Mouse (Mus musculus): Measurements from ENCODE around the gene Med7. TPM values are rescaled to one million over a fixed set of nuclear protein-coding genes. Genes with fewer than 3 reads are reported as not detected.

The Med7 gene
- polyA plus RNA-seq, 1 experiment from 2014 or later = 60.6 TPM

DNA sequence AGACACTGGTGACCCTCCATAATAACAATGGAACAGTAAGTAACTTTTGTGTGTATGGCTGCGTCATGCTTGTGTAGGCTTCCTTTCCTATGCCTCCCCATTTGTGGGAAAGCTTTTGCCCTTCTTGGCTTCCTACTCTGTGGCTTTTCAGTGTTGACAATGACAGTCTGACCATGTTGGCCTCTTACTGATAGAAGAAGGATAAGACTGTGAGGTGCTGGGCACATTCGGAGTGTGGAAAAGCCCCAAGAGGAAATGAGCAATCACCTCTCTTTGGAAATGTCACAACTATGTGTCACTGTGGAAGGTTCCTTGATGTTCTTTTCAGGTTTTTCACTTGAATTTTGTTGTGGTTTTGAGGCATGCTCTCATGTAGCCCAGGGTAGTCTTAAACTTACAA, 30.2 kb downstream of the Med7 start:
- Histone ChIP-seq H3K4me1 (replicated peaks) (no peaks in the 10 kb centered on the region), H3K9ac (no peak overlapping the region), H3K9me3 (no peaks in the 10 kb centered on the region), H3K27me3 (replicated peaks) (no peaks in the 10 kb centered on the region), H3K4me3 (replicated peaks) (no peak overlapping the region), H3K4me2 (replicated peaks) (no peak overlapping the region), H3K36me3 (no peaks in the 10 kb centered on the region), H3K27ac (no peak overlapping the region)
- no peak for ATAC-seq
- WGBS = 90% methylated on average over 2 of the region's 2 CpGs

DNA sequence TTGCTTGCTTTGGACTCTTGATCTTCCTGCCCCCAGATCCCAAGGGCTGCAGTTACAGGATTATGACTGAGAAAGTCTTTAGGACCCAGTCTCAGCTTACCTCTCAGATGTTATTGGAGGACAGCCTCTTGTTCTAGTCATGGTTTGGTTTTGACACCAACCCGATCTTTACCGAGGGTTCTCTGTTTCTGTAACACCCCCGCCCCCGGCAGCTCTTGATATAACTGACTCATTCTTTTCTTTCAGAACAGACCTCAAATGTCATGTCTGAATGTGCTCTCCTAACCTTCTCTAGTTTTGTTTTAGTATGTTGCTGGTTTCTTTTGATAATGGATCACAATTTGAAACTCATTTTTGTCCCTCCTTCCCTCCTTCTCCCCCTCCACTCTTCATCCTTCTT, 37.5 kb downstream of the Med7 start:
- H3K4me1 ChIP-seq (replicated peaks) = no peaks in the 10 kb centered on the region
- WGBS = 86% methylated on average over 4 of the region's 4 CpGs
- ATAC-seq = no peak
- H3K27me3 ChIP-seq (replicated peaks) = no peaks in the 10 kb centered on the region
- H3K4me3 ChIP-seq (replicated peaks) = no peak overlapping the region
- no peaks in the 10 kb centered on the region for H3K36me3 ChIP-seq
- H3K27ac ChIP-seq = no peak overlapping the region
- no peak overlapping the region for H3K9ac ChIP-seq
- no peaks in the 10 kb centered on the region for H3K9me3 ChIP-seq
- H3K4me2 ChIP-seq (replicated peaks) = no peak overlapping the region

- WGBS = 88% methylated on average over 9 of the region's 9 CpGs
- Histone ChIP-seq H3K4me1 (replicated peaks) (no peaks in the 10 kb centered on the region), H3K27ac (no peak overlapping the region), H3K36me3 (no peaks in the 10 kb centered on the region), H3K9me3 (no peaks in the 10 kb centered on the region), H3K4me3 (replicated peaks) (no peak overlapping the region), H3K27me3 (replicated peaks) (no peaks in the 10 kb centered on the region), H3K4me2 (replicated peaks) (no peak overlapping the region), H3K9ac (no peak overlapping the region)
- no peak for ATAC-seq
Observed at GRCm38 (mm10) chr11:46479311-46479710, 42.6 kb downstream of the Med7 start.

GRCm38 (mm10) chr11:46480517-46480916, 43.8 kb downstream of the Med7 start:
- H3K4me2 ChIP-seq (replicated peaks) = no peak overlapping the region
- no peaks in the 10 kb centered on the region for H3K36me3 ChIP-seq
- no peak overlapping the region for H3K9ac ChIP-seq
- no peak overlapping the region for H3K4me3 ChIP-seq (replicated peaks)
- no peak overlapping the region for H3K27ac ChIP-seq
- no peak for ATAC-seq
- H3K4me1 ChIP-seq (replicated peaks) = no peaks in the 10 kb centered on the region
- H3K27me3 ChIP-seq (replicated peaks) = no peaks in the 10 kb centered on the region
- no peaks in the 10 kb centered on the region for H3K9me3 ChIP-seq
- WGBS = 72% methylated on average over 7 of the region's 7 CpGs

DNA sequence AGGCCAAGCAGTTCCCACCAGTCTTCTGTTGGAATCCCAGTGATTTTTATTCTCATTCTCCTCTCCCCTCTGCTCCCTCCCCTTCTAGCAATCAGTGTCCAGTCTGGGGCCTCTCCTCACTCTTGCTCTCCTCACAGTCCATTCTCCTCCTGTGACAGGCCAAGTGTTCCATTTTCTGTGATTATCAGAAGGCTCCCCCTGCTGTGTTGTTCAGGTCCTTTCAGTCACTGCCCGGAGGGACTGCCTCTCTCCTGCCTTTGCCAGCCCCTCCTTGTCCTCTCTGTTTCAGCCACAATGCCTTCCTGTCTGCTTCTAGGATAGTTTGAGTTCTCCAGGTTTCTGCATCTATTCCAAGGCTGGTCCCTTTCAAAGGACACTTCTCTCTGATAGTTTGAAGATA, 51.5 kb downstream of the Med7 start:
- H3K4me2 ChIP-seq (replicated peaks) = no peak overlapping the region
- H3K9ac ChIP-seq = no peak overlapping the region
- H3K4me1 ChIP-seq (replicated peaks) = no peaks in the 10 kb centered on the region
- 19% methylated on average over 1 of the region's 1 CpGs for WGBS
- H3K27ac ChIP-seq = no peak overlapping the region
- H3K4me3 ChIP-seq (replicated peaks) = no peak overlapping the region
- H3K36me3 ChIP-seq = no peaks in the 10 kb centered on the region
- H3K27me3 ChIP-seq (replicated peaks) = no peaks in the 10 kb centered on the region
- H3K9me3 ChIP-seq = no peaks in the 10 kb centered on the region
- no peak for ATAC-seq

DNA sequence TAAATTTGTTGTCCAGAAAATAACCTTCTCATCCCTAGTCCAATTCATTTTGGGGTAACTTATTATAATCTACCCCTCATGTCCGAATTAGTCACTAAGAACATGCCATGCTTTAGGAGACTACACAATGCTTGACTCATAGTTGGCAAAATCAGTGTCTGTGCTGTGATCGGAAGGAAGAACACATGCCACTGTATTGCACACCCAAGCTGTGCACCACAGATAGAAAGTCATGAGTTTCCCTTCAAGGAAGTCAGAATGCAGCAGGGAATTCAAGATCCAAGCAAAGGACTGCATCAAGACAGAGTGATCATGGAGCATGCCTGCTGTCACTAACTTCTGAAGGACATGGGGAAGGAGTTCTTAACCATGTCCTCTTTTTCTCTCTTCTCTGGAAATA, 51.9 kb downstream of the Med7 start:
- ATAC-seq = no peak
- Histone ChIP-seq H3K9ac (no peak overlapping the region), H3K27ac (no peak overlapping the region), H3K4me3 (replicated peaks) (no peak overlapping the region), H3K27me3 (replicated peaks) (no peaks in the 10 kb centered on the region), H3K4me2 (replicated peaks) (no peak overlapping the region), H3K36me3 (no peaks in the 10 kb centered on the region), H3K9me3 (no peaks in the 10 kb centered on the region), H3K4me1 (replicated peaks) (no peaks in the 10 kb centered on the region)
- 81% methylated on average over 2 of the region's 2 CpGs for WGBS

Other genes starting within 250 kb of the Med7 start
- 0.16 TPM in 1 of 2 replicates, not detected in the other for gene Fndc9, start 201.4 kb upstream of the Med7 start, polyA plus RNA-seq (2015; fragmentation: Nextera tagmentation; extraction: Ambion mirVana)
- 7.5 and 7.8 TPM in 2 replicates for gene Cyfip2, start 124.1 kb upstream of the Med7 start, polyA plus RNA-seq (2015; fragmentation: Nextera tagmentation; extraction: Ambion mirVana)
- 0.25 and 0.40 TPM in 2 replicates for gene Itk, start 47.4 kb upstream of the Med7 start, polyA plus RNA-seq (2015; fragmentation: Nextera tagmentation; extraction: Ambion mirVana)
- not detected in 2 replicates for gene Fam71b, start 40.4 kb upstream of the Med7 start, polyA plus RNA-seq (2015; fragmentation: Nextera tagmentation; extraction: Ambion mirVana)
- gene Havcr2, start 18.0 kb downstream of the Med7 start, polyA plus RNA-seq (2015; fragmentation: Nextera tagmentation; extraction: Ambion mirVana) = 0.08 and 0.16 TPM in 2 replicates
- not detected in 2 replicates for gene Gm12169, start 87.3 kb downstream of the Med7 start, polyA plus RNA-seq (2015; fragmentation: Nextera tagmentation; extraction: Ambion mirVana)
- gene BC053393, start 134.6 kb downstream of the Med7 start, polyA plus RNA-seq (2015; fragmentation: Nextera tagmentation; extraction: Ambion mirVana) = not detected in 2 replicates
- gene Dppa1, start 192.3 kb downstream of the Med7 start, polyA plus RNA-seq (2015; fragmentation: Nextera tagmentation; extraction: Ambion mirVana) = not detected in 2 replicates